Mouse (Mus musculus) liver, postnatal 0 days (tissue): ENCODE results near the gene Olfr520. TPM values are rescaled to one million over a fixed set of nuclear protein-coding genes. Genes with fewer than 3 reads are reported as not detected.
"Not testable (repeated sequence)": the region's sequence is repeated elsewhere in the genome, so short reads cannot be mapped to it uniquely, and the experiment has no call there.

Experiments used
- ATAC-seq: fragments of 200-750 bp; cut with Nextera tagmentation; 2 replicates; pipeline ENCODE4 v1.8.0; 2017; ENCODE audit warnings: mild to moderate bottlenecking, moderate library complexity
- DNase-seq: peaks from one replicate; pipeline ENCODE4 v3.0.0-alpha.2; 2016
- H3K27ac ChIP-seq: fragments of 300-500 bp; sonication (generic); 2 replicates; pipeline ENCODE4 v1.5.1; 2014; ENCODE audit warnings: antibody characterized with exemption, moderate library complexity, mild to moderate bottlenecking, low read depth
- H3K27me3 ChIP-seq: fragments of 300-500 bp; sonication (generic); 2 replicates; pipeline ENCODE4 v1.6.1; 2014; ENCODE audit warnings: low read length, control low read depth, mixed read lengths; ENCODE audit not compliant: insufficient read depth
- H3K36me3 ChIP-seq: fragments of 300-500 bp; sonication (generic); replicated peaks from 2 replicates; pipeline ENCODE4 v1.6.1; 2014; ENCODE audit warnings: mild to moderate bottlenecking, control low read depth, low read length, moderate library complexity, mixed read lengths; ENCODE audit not compliant: insufficient read depth
- H3K4me1 ChIP-seq: fragments of 300-500 bp; sonication (generic); 2 replicates; pipeline ENCODE4 v1.6.1; 2014; ENCODE audit warnings: antibody characterized with exemption, mild to moderate bottlenecking, control low read depth; ENCODE audit not compliant: insufficient read depth
- H3K4me2 ChIP-seq: fragments of 300-500 bp; sonication (generic); 2 replicates; pipeline ENCODE4 v1.6.1; 2014; ENCODE audit warnings: low read depth, mild to moderate bottlenecking, low read length, moderate library complexity, mixed read lengths
- H3K4me3 ChIP-seq: fragments of 300-500 bp; sonication (generic); 2 replicates; pipeline ENCODE4 v1.5.1; 2014; ENCODE audit warnings: low read depth, low read length
- H3K9ac ChIP-seq: fragments of 300-500 bp; sonication (generic); replicated peaks from 2 replicates; pipeline ENCODE4 v1.6.1; 2014; ENCODE audit warnings: mild to moderate bottlenecking, moderate library complexity
- H3K9me3 ChIP-seq: fragments of 300-500 bp; sonication (generic); 2 replicates; pipeline ENCODE4 v1.6.1; 2016; ENCODE audit warnings: mild to moderate bottlenecking, control low read depth, low read length, mixed read lengths
- CTCF ChIP-seq: sonication (generic); IDR thresholded peaks from 2 replicates; pipeline ENCODE4 v1.5.1; 2016; ENCODE audit warnings: antibody characterized with exemption, low read depth
- EP300 ChIP-seq: IDR thresholded peaks from 2 replicates; pipeline ENCODE4 v1.6.1; 2016; ENCODE audit warnings: antibody characterized with exemption, low read depth, mild to moderate bottlenecking
- WGBS: fragments of 180-500 bp; shearing (Covaris S2); extraction: QIAGEN DNeasy Blood & Tissue Kit; methylation state at CpG from one replicate; pipeline ENCODE4 v1.1.7; 2014; ENCODE audit not compliant: insufficient replicate concordance; 5-methylcytosine and 5-hydroxymethylcytosine counted together
- polyA plus RNA-seq: library from polyadenylated mRNA; unstranded; fragments of >200 nt; fragmentation: Nextera tagmentation; extraction: Ambion mirVana; gene quantifications from 2 replicates; pipeline ENCODE4 v1.2.1, GENCODE M21; 2015

The Olfr520 gene
- polyA plus RNA-seq, 1 experiment from 2014 or later: not detected

DNA sequence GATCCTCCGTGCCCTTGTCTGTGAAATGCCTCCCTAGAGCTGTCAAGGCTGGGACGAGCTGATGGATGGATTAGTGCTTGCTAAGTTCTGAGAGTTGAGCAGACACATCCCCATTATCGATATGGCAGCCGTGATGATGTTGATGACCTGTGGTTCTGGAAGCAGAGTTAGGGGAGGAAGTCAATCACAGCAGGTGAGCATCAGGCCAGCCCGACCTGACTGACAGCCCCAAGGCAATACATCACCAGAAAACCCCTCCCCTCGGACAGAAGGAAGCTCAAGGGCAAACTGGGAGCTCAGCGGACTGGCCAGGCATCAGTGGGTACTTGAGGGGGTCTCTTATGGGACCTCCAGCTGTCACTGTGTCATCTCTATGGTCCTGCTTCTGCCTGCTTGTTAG lies 20.1 kb upstream of the Olfr520 start:
- no peaks in the 10 kb centered on the region for H3K36me3 ChIP-seq
- no peaks in the 10 kb centered on the region for H3K9me3 ChIP-seq
- no peak for TF ChIP-seq CTCF
- TF ChIP-seq EP300: no peak
- no peak for ATAC-seq
- H3K27me3 ChIP-seq: no peaks in the 10 kb centered on the region
- no peak overlapping the region for H3K4me3 ChIP-seq
- no peak overlapping the region for H3K27ac ChIP-seq
- H3K9ac ChIP-seq: no peak overlapping the region
- H3K4me2 ChIP-seq: no peak overlapping the region
- H3K4me1 ChIP-seq: no peaks in the 10 kb centered on the region
- 65% methylated on average over 7 of the region's 7 CpGs for WGBS
- DNase-seq: no peak

DNA sequence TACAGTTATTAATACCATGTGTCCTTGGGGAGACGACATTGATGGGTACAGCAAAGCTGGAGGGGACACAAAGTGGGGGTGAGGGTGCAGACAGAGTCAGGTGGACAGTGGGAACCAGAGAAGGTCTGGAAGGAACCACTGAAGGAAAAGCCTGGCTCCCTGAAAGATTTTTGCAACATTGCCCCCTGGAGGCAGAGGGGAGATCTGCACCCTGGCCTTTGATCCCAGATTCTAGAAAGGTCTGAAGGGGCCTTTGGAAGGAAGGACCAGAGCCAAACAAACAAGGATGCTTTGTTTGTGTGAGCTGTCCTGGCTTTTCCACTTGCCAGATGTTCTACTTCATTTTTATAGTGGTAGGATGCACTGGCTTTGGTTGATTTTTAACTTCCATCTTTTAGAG lies 19.6 kb upstream of the Olfr520 start:
- H3K4me1 ChIP-seq: no peaks in the 10 kb centered on the region
- H3K4me2 ChIP-seq: no peak overlapping the region
- DNase-seq (peak; percentile 50), ATAC-seq (no peak)
- 4% methylated on average over 1 of the region's 1 CpGs for WGBS
- H3K27ac ChIP-seq: no peak overlapping the region
- no peaks in the 10 kb centered on the region for H3K9me3 ChIP-seq
- TF ChIP-seq EP300 (no peak), CTCF (peak; percentile 83)
- H3K36me3 ChIP-seq: no peaks in the 10 kb centered on the region
- no peak overlapping the region for H3K4me3 ChIP-seq
- H3K9ac ChIP-seq: no peak overlapping the region
- H3K27me3 ChIP-seq: no peaks in the 10 kb centered on the region

DNA sequence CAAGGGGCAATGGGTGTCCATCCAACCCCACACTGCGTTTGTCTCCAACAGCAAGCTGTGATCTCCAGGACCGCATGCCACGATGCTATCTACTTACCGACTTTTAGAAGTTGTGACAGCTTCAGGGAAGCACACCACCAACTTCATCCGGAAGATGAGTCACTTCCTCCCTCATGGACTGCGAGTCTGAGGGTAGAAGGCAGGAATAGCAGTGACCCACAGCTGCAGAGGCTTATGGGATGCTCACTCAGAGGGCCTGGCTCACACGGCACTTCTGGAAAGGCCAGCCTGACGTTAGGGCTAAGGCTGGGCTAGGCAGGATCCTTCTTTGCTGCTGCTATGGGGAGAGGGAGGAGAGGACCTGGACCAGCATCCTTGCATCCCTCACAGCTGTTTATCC lies 18.9 kb upstream of the Olfr520 start, which contains the start of gene Slco2b1:
Slco2b1 (minus strand) TSS at position 175 of the 400 bp plus-strand sequence.
- 41% methylated on average over 8 of the region's 8 CpGs for WGBS

DNA sequence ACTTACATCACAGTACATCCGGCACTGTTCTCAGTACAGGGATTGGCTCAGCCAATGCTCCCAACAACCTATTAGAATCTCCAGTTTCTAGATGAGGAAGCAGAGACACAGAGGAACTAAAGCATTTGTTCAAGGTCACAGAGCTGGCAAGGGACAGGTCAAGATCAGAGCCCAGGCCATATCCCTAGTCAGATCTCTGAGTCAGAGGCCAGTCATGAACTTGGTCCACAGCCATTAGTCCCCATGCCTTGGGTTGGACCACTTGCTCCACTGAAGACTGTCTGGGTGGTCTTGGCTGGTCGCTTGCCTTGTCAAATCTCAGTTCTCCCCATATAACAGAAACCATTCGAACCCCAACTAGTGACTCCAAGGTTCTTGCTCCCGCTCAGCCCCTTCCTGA lies 17.6 kb upstream of the Olfr520 start:
- Histone ChIP-seq H3K4me3 (no peak overlapping the region), H3K4me1 (no peaks in the 10 kb centered on the region), H3K27ac (no peak overlapping the region), H3K4me2 (no peak overlapping the region), H3K36me3 (no peaks in the 10 kb centered on the region), H3K9ac (no peak overlapping the region), H3K27me3 (no peaks in the 10 kb centered on the region), H3K9me3 (no peaks in the 10 kb centered on the region)
- 70% methylated on average over 4 of the region's 4 CpGs for WGBS
- ATAC-seq: no peak
- TF ChIP-seq CTCF (no peak), EP300 (no peak)
- no peak for DNase-seq

More for the DNA sequence above, 18.9 kb upstream of the Olfr520 start, which contains the start of gene Slco2b1:
- TF ChIP-seq CTCF: no peak
- no peak for TF ChIP-seq EP300
- DNase-seq (no peak), ATAC-seq (no peak)
- no peak within 1 kb of the TSS for H3K4me2 ChIP-seq
- no peaks in the 10 kb centered on the region for H3K36me3 ChIP-seq
- H3K27me3 ChIP-seq: no peaks in the 10 kb centered on the region
- no peaks in the 10 kb centered on the region for H3K9me3 ChIP-seq
- H3K4me3 ChIP-seq: no peak within 1 kb of the TSS
- H3K27ac ChIP-seq: no peak within 1 kb of the TSS
- no peaks in the 10 kb centered on the region for H3K4me1 ChIP-seq
- no peak within 1 kb of the TSS for H3K9ac ChIP-seq

DNA sequence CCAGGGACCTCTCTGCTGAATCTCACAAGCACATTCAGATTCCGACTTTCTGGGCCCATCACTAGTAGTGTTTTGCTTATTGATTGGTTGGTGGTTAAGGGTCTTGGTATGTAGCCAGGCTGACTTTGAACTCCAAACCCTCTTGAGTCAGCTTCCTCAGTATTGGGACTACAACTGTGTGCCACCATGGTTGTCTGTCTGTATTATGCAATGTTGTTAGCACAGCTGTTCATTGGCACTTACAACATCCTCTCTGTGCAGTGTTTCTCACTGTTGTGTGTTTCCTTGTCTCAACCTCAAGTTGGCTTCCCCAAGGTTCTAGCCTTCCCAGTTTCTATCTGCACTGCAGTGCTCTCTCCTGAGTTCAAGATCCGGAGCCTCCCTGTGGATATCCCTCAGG lies 13.5 kb upstream of the Olfr520 start:
- no peak for TF ChIP-seq CTCF
- no peak for TF ChIP-seq EP300
- Histone ChIP-seq H3K9me3 (no peaks in the 10 kb centered on the region), H3K9ac (no peak overlapping the region), H3K4me1 (no peaks in the 10 kb centered on the region), H3K27ac (no peak overlapping the region), H3K4me3 (no peak overlapping the region), H3K4me2 (no peak overlapping the region), H3K36me3 (no peaks in the 10 kb centered on the region), H3K27me3 (no peaks in the 10 kb centered on the region)
- ATAC-seq: no peak
- DNase-seq: no peak
- 76% methylated on average over 2 of the region's 2 CpGs for WGBS

DNA sequence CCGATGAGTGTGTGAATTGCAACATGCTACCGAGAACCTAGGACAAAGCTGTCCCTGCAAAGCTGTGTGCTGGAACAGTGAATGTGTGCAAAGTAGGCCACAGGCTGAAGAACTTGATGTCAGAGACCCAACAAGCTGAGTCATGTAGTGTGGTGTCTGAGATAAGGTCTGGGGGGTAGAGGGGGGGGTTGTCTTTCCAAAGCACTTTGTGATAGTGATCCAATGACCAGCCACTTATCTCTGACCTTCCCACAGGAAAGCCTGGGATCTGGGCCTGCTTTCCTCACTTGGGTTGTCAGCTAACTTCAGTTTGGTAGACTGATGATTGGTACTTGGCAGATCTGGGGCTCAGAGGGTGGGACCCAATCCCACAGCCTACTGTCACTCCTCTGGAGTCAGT lies 4.5 kb downstream of the Olfr520 start:
- TF ChIP-seq EP300 (no peak), CTCF (no peak)
- H3K4me3 ChIP-seq: no peak overlapping the region
- no peaks in the 10 kb centered on the region for H3K27me3 ChIP-seq
- DNase-seq (no peak), ATAC-seq (no peak)
- H3K4me1 ChIP-seq: no peaks in the 10 kb centered on the region
- no peak overlapping the region for H3K4me2 ChIP-seq
- no peaks in the 10 kb centered on the region for H3K36me3 ChIP-seq
- H3K9me3 ChIP-seq: no peaks in the 10 kb centered on the region
- H3K9ac ChIP-seq: no peak overlapping the region
- WGBS: 55% methylated on average over 2 of the region's 2 CpGs
- H3K27ac ChIP-seq: no peak overlapping the region

DNA sequence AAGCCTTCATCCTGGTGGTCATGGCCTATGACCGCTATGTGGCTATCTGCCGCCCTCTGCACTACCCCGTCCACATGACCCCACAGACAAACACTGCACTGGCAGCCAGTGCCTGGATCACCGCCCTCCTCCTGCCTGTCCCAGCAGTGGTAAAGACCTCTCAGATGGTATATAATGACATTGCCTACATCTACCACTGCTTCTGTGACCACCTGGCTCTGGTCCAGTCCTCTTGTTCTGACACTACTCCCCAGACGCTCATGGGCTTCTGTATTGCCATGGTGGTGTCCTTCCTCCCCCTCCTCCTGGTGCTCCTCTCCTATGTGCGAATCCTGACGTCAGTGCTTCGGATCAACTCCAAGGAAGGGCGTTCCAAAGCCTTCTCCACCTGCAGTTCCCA lies 5.4 kb downstream of the Olfr520 start:
- H3K4me1 ChIP-seq, ATAC-seq, H3K4me3 ChIP-seq, H3K4me2 ChIP-seq, H3K27ac ChIP-seq, H3K9ac ChIP-seq, DNase-seq, H3K27me3 ChIP-seq, H3K36me3 ChIP-seq, H3K9me3 ChIP-seq: not testable (repeated sequence)
- 82% methylated on average over 9 of the region's 9 CpGs for WGBS
